Mouse (Mus musculus): ENCODE measurements around the gene Smim13.

- TF ChIP-seq CTCF (IDR thresholded peaks at IDR 0.05; ENCODE audit: borderline replicate concordance, control insufficient read depth, extremely low read depth, insufficient read depth, low read length, poor library complexity) (no peak), POLR2A (IDR thresholded peaks at IDR 0.05; ENCODE audit: control insufficient read depth, extremely low read depth, insufficient read depth, low read length, poor library complexity) (no peak)
These were observed 31.1 kb downstream of the Smim13 start for GRCm38 (mm10) chr13:41280696-41281095.
